Mouse (Mus musculus) embryonic fibroblast, embryonic 13.5 days (primary cell): ENCODE results near the gene Gm11077. TPM values are rescaled to one million over a fixed set of nuclear protein-coding genes. Genes with fewer than 3 reads are reported as not detected.

ENCODE experiments used
- H3K27ac ChIP-seq: 2 replicates; pipeline ENCODE4 v1.5.1; 2012; ENCODE audit warnings: low read length, control low read depth, inconsistent platforms; ENCODE audit not compliant: insufficient read depth
- H3K4me1 ChIP-seq: 2 replicates; pipeline ENCODE4 v1.6.1; 2011; ENCODE audit warnings: low read length; ENCODE audit not compliant: control insufficient read depth, insufficient read depth
- H3K4me3 ChIP-seq: 2 replicates; pipeline ENCODE4 v1.5.1; 2011; ENCODE audit warnings: mild to moderate bottlenecking, control low read depth, low read length; ENCODE audit not compliant: insufficient read depth
- CTCF ChIP-seq: IDR thresholded peaks from 2 replicates; pipeline ENCODE4 v1.5.1; 2011; ENCODE audit warnings: mild to moderate bottlenecking, control low read depth, low read length, moderate library complexity, borderline replicate concordance; ENCODE audit not compliant: insufficient read depth
- POLR2A ChIP-seq: IDR thresholded peaks from 2 replicates; pipeline ENCODE4 v1.6.1; 2011; ENCODE audit warnings: low read depth, mild to moderate bottlenecking, control low read depth, low read length, moderate library complexity
- polyA plus RNA-seq: library from polyadenylated mRNA; stranded (reverse); fragments of >200 nt; gene quantifications from 2 replicates; pipeline ENCODE4 v1.2.4, GENCODE M21; 2011; ENCODE audit warnings: low read depth; ENCODE audit not compliant: missing spikeins, insufficient read length

The Gm11077 gene
- not detected in 2 replicates for polyA plus RNA-seq

DNA sequence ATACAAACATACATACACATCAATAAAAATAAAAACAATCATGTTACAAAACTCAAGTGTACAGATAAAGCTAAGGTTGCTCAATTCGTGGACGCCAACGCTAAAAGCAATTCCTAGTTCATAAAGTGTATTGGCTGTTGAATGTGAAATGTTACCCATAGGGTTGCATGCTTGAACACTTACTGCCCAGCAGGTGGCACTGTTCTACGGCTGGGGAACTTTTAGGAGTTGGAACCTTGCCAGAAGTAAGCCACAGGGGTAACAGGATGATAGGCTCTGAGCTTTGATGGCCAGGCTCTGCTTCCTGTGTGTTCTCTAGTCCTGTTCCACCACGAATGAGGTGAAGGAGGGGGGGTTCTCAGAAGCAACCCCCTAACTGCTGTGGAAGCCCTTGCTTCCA lies at the start of gene Gm11077:
Gene Gm11077, plus strand, starts transcription at position 13 of the 400 bp plus-strand sequence.
- Histone ChIP-seq H3K27ac (no peak within 1 kb of the TSS; the same call in 1 of the 2 replicates), H3K4me1 (peaks cover 9% of the 10 kb centered on the region), H3K4me3 (no peak within 1 kb of the TSS)
- TF ChIP-seq POLR2A (no peak), CTCF (no peak)

DNA sequence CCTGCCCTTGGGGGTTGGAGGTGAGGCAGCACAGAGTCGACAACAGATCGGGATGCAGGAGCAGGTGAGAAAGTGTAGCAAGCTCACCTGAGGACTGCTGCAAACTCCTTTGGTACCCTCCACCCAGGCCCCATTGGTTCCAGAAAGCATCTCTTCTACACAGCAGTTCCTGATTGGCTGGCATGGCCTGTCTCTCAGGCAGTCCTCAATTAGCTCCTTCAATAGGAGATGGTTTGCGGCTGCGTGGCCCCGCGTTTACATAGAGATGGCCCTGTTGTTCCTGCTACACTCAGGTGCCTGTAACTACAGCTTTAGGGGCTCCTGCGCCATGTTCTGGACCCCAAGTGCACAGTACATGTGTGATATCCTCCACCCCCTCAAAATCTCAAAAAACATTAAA lies 48.4 kb upstream of the Gm11077 start:
- no peak overlapping the region for H3K4me3 ChIP-seq
- no peak overlapping the region for H3K27ac ChIP-seq
- TF ChIP-seq CTCF (no peak), POLR2A (no peak)
- H3K4me1 ChIP-seq, result peaks cover 7% of the 10 kb centered on the region; the same call in 1 of the 2 replicates

DNA sequence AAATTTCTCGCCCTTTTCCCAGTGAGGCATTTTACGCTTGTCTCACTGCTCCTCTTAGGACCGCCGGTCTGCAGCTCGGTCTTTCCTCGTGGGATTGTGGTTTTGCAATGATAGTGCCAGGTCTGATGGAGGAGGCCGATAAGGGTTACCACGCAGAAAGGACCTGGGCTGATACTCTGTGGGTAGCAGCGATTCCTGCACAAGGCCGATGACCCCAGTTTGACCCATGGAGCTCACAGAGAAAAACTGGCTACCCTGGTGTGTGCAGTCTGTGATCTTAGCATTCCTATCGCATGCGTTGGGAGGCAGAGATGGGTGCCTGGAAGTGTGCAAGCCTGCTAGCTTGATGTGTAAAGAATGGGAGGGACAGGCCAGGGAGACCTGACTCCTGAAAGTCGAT lies 46.3 kb upstream of the Gm11077 start:
- TF ChIP-seq POLR2A (no peak), CTCF (no peak)
- Histone ChIP-seq H3K27ac (no peak overlapping the region), H3K4me1 (peaks cover 7% of the 10 kb centered on the region; the same call in 1 of the 2 replicates), H3K4me3 (no peak overlapping the region)

DNA sequence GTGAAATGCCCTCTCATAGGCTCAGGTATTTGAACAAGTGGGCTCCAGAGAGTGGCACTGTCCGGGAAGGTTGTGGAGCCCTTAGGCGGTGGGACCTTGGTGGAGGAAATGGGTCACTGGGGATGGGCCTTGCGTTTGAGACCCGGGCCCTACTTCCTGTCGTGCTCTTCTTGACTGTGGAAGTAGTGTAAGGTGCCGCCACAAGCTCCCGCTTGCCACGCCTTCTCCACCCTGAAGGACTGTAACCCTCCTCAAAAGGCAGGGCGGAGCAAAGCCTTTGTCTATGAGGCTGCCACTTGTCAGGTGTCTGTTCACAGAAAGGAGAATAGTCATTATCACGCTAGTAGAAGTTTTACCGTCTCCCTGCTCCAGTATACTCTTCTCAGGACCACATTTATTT lies 44.7 kb upstream of the Gm11077 start:
- H3K4me3 ChIP-seq, result no peak overlapping the region
- no peak overlapping the region for H3K27ac ChIP-seq

DNA sequence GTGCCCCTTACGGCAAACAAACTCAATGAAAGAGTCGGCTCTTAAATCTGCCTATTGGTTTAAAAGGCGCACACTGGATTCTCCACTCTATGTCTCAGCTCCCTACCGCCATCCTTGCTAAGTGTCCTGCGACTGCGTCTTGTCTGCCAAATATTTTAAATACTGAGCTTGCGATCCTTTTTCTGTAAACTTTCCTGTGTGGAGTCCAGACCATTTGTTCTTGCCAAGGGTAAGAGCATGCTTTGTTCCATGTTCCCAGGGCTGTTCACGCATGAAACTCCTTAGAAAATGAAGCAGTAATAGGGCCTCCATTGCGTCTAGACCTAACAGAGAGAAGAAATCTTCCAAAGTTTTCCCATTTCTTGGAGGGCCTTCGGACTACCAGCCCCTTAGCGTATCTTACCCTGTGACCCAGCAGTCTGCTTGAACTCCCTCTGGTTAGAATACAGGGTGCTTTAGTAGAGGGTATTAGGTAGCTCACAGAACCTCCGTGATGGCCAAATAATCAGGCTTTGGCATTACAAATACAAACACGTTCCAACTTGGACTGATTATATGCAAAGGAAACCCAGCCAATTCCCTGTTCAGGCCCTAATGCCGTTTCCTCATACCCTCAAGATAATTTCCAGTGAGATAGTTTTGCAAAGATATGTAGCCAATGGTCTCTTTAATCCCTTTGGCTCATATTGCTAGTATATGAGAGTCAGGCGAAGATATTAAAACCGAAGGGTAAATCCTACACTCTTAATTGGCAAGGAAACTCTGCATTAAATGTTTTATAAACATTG lies 39.3 kb upstream of the Gm11077 start:
- Histone ChIP-seq H3K27ac (no peak overlapping the region), H3K4me1 (no peaks in the 10 kb centered on the region), H3K4me3 (no peak overlapping the region)
- no peak for TF ChIP-seq POLR2A
- TF ChIP-seq CTCF, result no peak

More for the DNA sequence above, 44.7 kb upstream of the Gm11077 start:
- peaks cover 7% of the 10 kb centered on the region; the same call in 1 of the 2 replicates for H3K4me1 ChIP-seq
- TF ChIP-seq CTCF (no peak), POLR2A (no peak)

DNA sequence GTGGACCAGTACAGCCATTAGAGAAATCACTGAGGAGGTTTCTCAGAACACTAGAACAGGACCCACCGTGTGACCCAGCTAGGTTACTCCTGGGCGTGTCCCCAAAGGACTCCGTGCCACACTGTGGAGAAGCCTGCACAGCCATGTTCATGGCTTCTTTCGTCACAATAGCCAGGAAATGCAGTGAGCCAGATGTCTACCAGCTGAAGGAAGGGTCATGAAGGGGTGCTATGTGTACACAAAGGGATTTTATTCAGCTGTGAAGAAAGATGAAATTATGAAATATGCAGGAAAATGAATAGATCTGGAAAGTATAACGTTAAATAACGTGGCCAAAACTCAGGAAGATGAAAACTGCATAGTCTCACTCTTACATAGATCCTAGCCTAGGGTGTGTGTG lies 36.9 kb upstream of the Gm11077 start:
- TF ChIP-seq CTCF (no peak), POLR2A (no peak)

DNA sequence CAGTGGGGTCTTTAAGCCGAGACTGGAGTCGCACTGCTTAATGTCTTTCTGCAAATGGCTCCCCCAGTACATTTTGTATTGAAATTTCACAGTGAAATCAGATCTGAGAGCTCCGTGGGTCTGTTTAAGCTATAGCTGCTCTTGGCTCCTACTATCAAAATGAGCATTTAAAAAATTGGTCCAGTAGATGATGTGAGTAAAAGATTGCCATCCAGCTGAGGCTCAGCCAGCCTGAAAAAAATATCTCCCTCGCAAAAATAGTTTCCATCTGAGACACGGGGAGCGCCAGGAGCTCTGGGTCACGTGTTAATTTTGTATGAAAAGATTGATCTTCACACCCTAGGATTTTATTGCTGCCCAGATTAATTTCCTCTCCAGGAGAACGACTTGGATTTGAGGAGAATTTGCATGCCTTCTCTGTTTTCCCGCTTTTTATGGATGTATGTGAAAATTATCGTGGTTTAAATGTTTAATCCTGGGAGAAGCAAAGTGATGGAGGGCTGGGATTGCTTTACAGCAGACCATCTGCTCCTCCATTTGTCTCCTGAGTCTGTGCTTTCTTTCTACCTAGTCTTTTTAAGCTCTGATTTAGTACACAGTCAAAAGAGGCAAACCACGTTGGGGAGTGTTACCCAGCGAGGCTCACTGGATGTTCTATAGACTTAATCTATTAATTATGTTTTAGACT lies 32.7 kb upstream of the Gm11077 start:
- Histone ChIP-seq H3K27ac (no peak overlapping the region), H3K4me3 (no peak overlapping the region), H3K4me1 (no peaks in the 10 kb centered on the region)
- no peak for TF ChIP-seq CTCF
- TF ChIP-seq POLR2A, result no peak

More for the DNA sequence above, 36.9 kb upstream of the Gm11077 start:
- no peak overlapping the region for H3K4me3 ChIP-seq
- H3K27ac ChIP-seq, result no peak overlapping the region
- H3K4me1 ChIP-seq, result no peaks in the 10 kb centered on the region

DNA sequence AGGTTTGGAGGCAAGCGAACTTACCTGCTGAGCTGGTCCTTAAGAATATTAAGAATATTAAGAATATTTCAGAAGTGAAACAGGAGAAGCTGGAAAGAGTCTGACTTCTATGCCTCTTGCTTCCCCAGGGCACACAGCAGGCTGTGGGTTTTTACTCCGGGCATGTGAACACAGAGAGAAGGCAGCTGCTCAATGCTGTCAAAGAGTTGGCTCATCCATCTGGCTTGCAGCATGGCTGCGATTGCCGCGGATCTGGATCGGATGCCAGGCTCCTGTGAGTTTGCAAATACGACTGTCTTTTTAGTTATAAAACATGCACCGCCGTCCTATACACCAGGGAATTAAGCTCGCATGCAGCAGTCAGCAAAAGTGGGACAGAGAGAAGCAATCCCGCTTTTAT lies 31.1 kb upstream of the Gm11077 start:
- Histone ChIP-seq H3K27ac (no peak overlapping the region), H3K4me1 (no peaks in the 10 kb centered on the region), H3K4me3 (no peak overlapping the region)
- TF ChIP-seq CTCF, result no peak
- TF ChIP-seq POLR2A, result no peak

DNA sequence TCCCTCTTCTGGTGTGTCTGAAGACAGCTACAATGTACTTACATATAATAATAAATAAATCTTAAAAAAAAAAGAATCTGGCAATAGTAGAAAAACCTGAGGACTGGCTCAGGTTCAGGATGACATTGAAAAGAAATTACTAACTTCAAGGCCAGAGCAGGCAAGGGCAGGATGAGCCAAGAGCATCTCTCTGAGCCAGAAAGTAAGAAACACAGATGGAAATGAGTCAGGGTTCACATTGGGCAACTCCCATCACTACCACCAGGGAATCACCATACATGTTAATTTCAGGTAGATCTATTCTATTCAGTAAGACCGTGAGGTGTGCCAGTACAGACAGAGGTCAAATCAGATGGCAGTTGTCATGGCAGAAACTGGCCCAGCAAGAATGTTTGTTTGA lies 30.5 kb upstream of the Gm11077 start:
- Histone ChIP-seq H3K4me1 (no peaks in the 10 kb centered on the region), H3K4me3 (no peak overlapping the region), H3K27ac (no peak overlapping the region)
- TF ChIP-seq POLR2A (no peak), CTCF (no peak)

DNA sequence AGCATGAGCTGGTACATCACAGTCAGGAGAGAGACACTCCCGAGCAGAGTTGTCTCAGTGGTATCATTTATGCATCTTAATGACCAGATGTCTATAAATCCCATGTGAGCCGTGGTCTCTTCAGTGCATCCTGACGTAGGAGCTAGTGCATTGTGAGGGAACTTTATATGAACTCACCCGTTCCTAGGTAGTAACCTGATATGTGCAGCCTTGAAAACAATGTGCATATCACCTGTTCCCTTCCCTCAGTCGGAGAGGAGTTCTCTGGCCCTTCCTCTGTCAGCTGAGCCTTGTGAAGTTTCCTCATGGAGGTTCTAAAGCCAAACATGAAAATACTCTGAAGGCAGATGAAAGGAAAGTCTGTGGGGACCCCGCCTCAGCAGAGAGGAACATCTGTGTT lies 27.8 kb upstream of the Gm11077 start:
- no peak overlapping the region for H3K27ac ChIP-seq
- TF ChIP-seq POLR2A (no peak), CTCF (no peak)
- no peaks in the 10 kb centered on the region for H3K4me1 ChIP-seq
- no peak overlapping the region for H3K4me3 ChIP-seq

DNA sequence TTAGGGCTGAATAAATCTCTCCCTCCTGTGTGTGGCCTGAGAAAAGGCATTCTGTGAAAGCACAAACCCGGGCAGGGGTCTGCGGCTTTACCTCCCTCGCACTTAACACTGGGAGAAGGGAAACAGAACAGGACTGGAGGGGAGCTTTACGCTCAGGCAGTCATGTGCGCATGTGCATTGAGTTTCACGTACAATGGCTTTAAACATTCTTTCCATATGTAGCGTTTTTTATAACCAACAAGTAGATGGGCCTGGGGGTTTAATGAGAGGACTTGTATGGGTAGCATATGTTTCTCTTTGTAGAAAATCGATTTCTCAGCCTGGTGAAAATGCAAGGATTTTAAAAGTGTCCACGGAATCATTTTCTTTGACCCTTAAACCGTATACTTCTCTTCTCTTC lies 24.0 kb upstream of the Gm11077 start:
- Histone ChIP-seq H3K4me3 (no peak overlapping the region), H3K4me1 (no peaks in the 10 kb centered on the region), H3K27ac (no peak overlapping the region)
- no peak for TF ChIP-seq CTCF
- no peak for TF ChIP-seq POLR2A
